Mouse (Mus musculus) forebrain, embryonic 14.5 days (tissue): ENCODE measurements around the gene Asb3. TPM values are rescaled to one million over a fixed set of nuclear protein-coding genes. Genes with fewer than 3 reads are reported as not detected.

Experiments used
- ATAC-seq: fragments of 200-750 bp; cut with Nextera tagmentation; 2 replicates; pipeline ENCODE4 v1.8.0; 2017; ENCODE audit warnings: mild to moderate bottlenecking, moderate library complexity
- DNase-seq: peaks from one replicate; pipeline ENCODE4 v3.0.0-alpha.2; 2015; ENCODE audit warnings: low spot score
- H3K27ac ChIP-seq: fragments of 300-500 bp; sonication (generic); 2 replicates; pipeline ENCODE4 v1.5.1; 2014; ENCODE audit warnings: low read depth, mild to moderate bottlenecking, control low read depth, low read length, moderate library complexity
- H3K27me3 ChIP-seq: fragments of 300-500 bp; sonication (generic); replicated peaks from 2 replicates; pipeline ENCODE4 v1.6.1; 2014; ENCODE audit warnings: low read length, control low read depth, mixed read lengths; ENCODE audit not compliant: control insufficient read depth, insufficient read depth
- H3K36me3 ChIP-seq: fragments of 300-500 bp; sonication (generic); 2 replicates; pipeline ENCODE4 v1.6.1; 2014; ENCODE audit warnings: low read length, control low read depth; ENCODE audit not compliant: control insufficient read depth, insufficient read depth
- H3K4me1 ChIP-seq: fragments of 300-500 bp; sonication (generic); 2 replicates; pipeline ENCODE4 v1.6.1; 2014; ENCODE audit warnings: antibody characterized with exemption, low read length, control low read depth; ENCODE audit not compliant: control insufficient read depth, insufficient read depth
- H3K4me2 ChIP-seq: fragments of 300-500 bp; sonication (generic); 2 replicates; pipeline ENCODE4 v1.6.1; 2014; ENCODE audit warnings: mild to moderate bottlenecking, control low read depth, low read length
- H3K4me3 ChIP-seq: fragments of 300-500 bp; sonication (generic); 2 replicates; pipeline ENCODE4 v1.5.1; 2014; ENCODE audit warnings: low read depth, low read length, control low read depth
- H3K9ac ChIP-seq: fragments of 300-500 bp; sonication (generic); 2 replicates; pipeline ENCODE4 v1.6.1; 2014; ENCODE audit warnings: mild to moderate bottlenecking, low read length, control low read depth, moderate library complexity
- H3K9me3 ChIP-seq: fragments of 300-500 bp; sonication (generic); replicated peaks from 2 replicates; pipeline ENCODE4 v1.6.1; 2016; ENCODE audit warnings: low read length, control low read depth, mixed read lengths; ENCODE audit not compliant: control insufficient read depth
- WGBS: fragments of 180-500 bp; shearing (Covaris S2); extraction: QIAGEN DNeasy Blood & Tissue Kit; methylation state at CpG from one replicate; pipeline ENCODE4 v1.1.7; 2014; 5-methylcytosine and 5-hydroxymethylcytosine counted together
- polyA plus RNA-seq: library from polyadenylated mRNA; unstranded; fragments of >200 nt; fragmentation: Nextera tagmentation; extraction: Ambion mirVana; gene quantifications from 2 replicates; pipeline ENCODE4 v1.2.1, GENCODE M21; 2014

Gene Asb3
- polyA plus RNA-seq, 1 experiment from 2014 or later, result 39.6 TPM

GRCm38 (mm10) chr11:30923283-30923682 lies 38.1 kb downstream of the Asb3 start:
- H3K4me2 ChIP-seq, result no peak overlapping the region
- no peak overlapping the region for H3K27ac ChIP-seq
- WGBS, result 88% methylated on average over 3 of the region's 3 CpGs
- H3K4me3 ChIP-seq, result no peak overlapping the region
- no peaks in the 10 kb centered on the region for H3K4me1 ChIP-seq
- H3K9ac ChIP-seq, result no peak overlapping the region
- no peaks in the 10 kb centered on the region for H3K9me3 ChIP-seq
- peaks cover 16% of the 10 kb centered on the region for H3K36me3 ChIP-seq
- no peak for ATAC-seq
- no peaks in the 10 kb centered on the region for H3K27me3 ChIP-seq
- no peak for DNase-seq

GRCm38 (mm10) chr11:30928079-30928478 lies 42.9 kb downstream of the Asb3 start:
- no peak for ATAC-seq

GRCm38 (mm10) chr11:30928498-30928897 lies 43.3 kb downstream of the Asb3 start:
- H3K9me3 ChIP-seq, result no peaks in the 10 kb centered on the region
- no peak overlapping the region for H3K9ac ChIP-seq
- H3K36me3 ChIP-seq, result peaks cover 38% of the 10 kb centered on the region
- H3K4me1 ChIP-seq, result no peaks in the 10 kb centered on the region
- 100% methylated on average over 1 of the region's 1 CpGs for WGBS
- no peaks in the 10 kb centered on the region for H3K27me3 ChIP-seq
- no peak overlapping the region for H3K27ac ChIP-seq
- no peak overlapping the region for H3K4me3 ChIP-seq
- no peak for DNase-seq
- ATAC-seq, result no peak
- no peak overlapping the region for H3K4me2 ChIP-seq

More at GRCm38 (mm10) chr11:30928079-30928478, 42.9 kb downstream of the Asb3 start:
- H3K36me3 ChIP-seq, result peaks cover 38% of the 10 kb centered on the region
- no peak overlapping the region for H3K4me3 ChIP-seq
- H3K9ac ChIP-seq, result no peak overlapping the region
- no peak overlapping the region for H3K27ac ChIP-seq
- no peaks in the 10 kb centered on the region for H3K9me3 ChIP-seq
- DNase-seq, result no peak
- H3K4me1 ChIP-seq, result no peaks in the 10 kb centered on the region
- no peak overlapping the region for H3K4me2 ChIP-seq
- no peaks in the 10 kb centered on the region for H3K27me3 ChIP-seq

GRCm38 (mm10) chr11:30943522-30943921 lies 58.3 kb downstream of the Asb3 start:
- no peaks in the 10 kb centered on the region for H3K4me1 ChIP-seq
- ATAC-seq (no peak), DNase-seq (no peak)
- H3K27ac ChIP-seq, result no peak overlapping the region
- no peaks in the 10 kb centered on the region for H3K27me3 ChIP-seq
- peaks cover 66% of the 10 kb centered on the region for H3K36me3 ChIP-seq
- H3K4me2 ChIP-seq, result no peak overlapping the region
- no peak overlapping the region for H3K4me3 ChIP-seq
- 95% methylated on average over 2 of the region's 2 CpGs for WGBS
- H3K9me3 ChIP-seq, result no peaks in the 10 kb centered on the region
- no peak overlapping the region for H3K9ac ChIP-seq

GRCm38 (mm10) chr11:30952829-30953228 lies 67.6 kb downstream of the Asb3 start:
- no peak overlapping the region for H3K27ac ChIP-seq
- peaks cover 3% of the 10 kb centered on the region; the same call in 1 of the 2 replicates for H3K9me3 ChIP-seq
- H3K36me3 ChIP-seq, result peaks cover 30% of the 10 kb centered on the region
- peak overlapping the region; percentile 75; the same call in 1 of the 2 replicates for H3K9ac ChIP-seq
- H3K27me3 ChIP-seq, result no peaks in the 10 kb centered on the region
- H3K4me3 ChIP-seq, result peak overlapping the region; percentile 68
- H3K4me2 ChIP-seq, result peak overlapping the region; percentile 58
- no peak for ATAC-seq
- DNase-seq, result no peak
- peaks cover 6% of the 10 kb centered on the region for H3K4me1 ChIP-seq
- 73% methylated on average over 5 of the region's 5 CpGs for WGBS

- Histone ChIP-seq H3K36me3 (peaks cover 25% of the 10 kb centered on the region), H3K9ac (peak overlapping the region; percentile 75), H3K9me3 (peaks cover 3% of the 10 kb centered on the region; the same call in 1 of the 2 replicates), H3K4me2 (peak overlapping the region; percentile 58), H3K4me1 (peaks cover 6% of the 10 kb centered on the region), H3K27me3 (no peaks in the 10 kb centered on the region), H3K4me3 (peak overlapping the region; percentile 68), H3K27ac (peak overlapping the region; percentile 78)
- peak; percentile 92 for ATAC-seq
- under 1% methylated on average over 20 of the region's 32 CpGs for WGBS
- DNase-seq, result peak; percentile 58
These were observed 68.4 kb downstream of the Asb3 start for GRCm38 (mm10) chr11:30953469-30954154.

GRCm38 (mm10) chr11:30954279-30954725 lies 69.1 kb downstream of the Asb3 start, which contains the start of gene Erlec1:
Erlec1 (minus strand) TSS chr11:30954335.
- peak; percentile 99 for ATAC-seq
- Histone ChIP-seq H3K27ac (peak within 1 kb of the TSS; percentile 78), H3K4me1 (peaks cover 6% of the 10 kb centered on the region), H3K4me2 (peak within 1 kb of the TSS; percentile 72), H3K9me3 (peaks cover 3% of the 10 kb centered on the region; the same call in 1 of the 2 replicates), H3K9ac (peak within 1 kb of the TSS; percentile 85), H3K4me3 (peak within 1 kb of the TSS; percentile 68), H3K36me3 (peaks cover 18% of the 10 kb centered on the region), H3K27me3 (no peaks in the 10 kb centered on the region)
- under 1% methylated on average over 40 of the region's 40 CpGs for WGBS
- peak; percentile 96 for DNase-seq

GRCm38 (mm10) chr11:30985237-30985636 lies 100.0 kb downstream of the Asb3 start:
- Histone ChIP-seq H3K36me3 (no peaks in the 10 kb centered on the region), H3K4me3 (peak overlapping the region; percentile 57; the same call in 1 of the 2 replicates), H3K27ac (no peak overlapping the region), H3K4me2 (peak overlapping the region; percentile 67), H3K27me3 (no peaks in the 10 kb centered on the region), H3K9ac (no peak overlapping the region), H3K4me1 (peaks cover 4% of the 10 kb centered on the region; the same call in 1 of the 2 replicates), H3K9me3 (no peaks in the 10 kb centered on the region)
- DNase-seq, result no peak
- 40% methylated on average over 2 of the region's 2 CpGs for WGBS
- no peak for ATAC-seq
